Mouse (Mus musculus) megakaryocyte, embryonic 14.5 days (primary cell): Measurements from ENCODE around the gene 1700013G24Rik.

Experiments used
- FLI1 ChIP-seq: IDR thresholded peaks from 2 replicates; pipeline ENCODE4 v1.6.1; 2012; ENCODE audit warnings: low read length, inconsistent platforms, mixed read lengths
- GATA1 ChIP-seq: IDR thresholded peaks from 3 replicates; pipeline ENCODE4 v1.6.1; 2012; ENCODE audit warnings: mixed read lengths, low read length, inconsistent platforms, borderline replicate concordance

DNA sequence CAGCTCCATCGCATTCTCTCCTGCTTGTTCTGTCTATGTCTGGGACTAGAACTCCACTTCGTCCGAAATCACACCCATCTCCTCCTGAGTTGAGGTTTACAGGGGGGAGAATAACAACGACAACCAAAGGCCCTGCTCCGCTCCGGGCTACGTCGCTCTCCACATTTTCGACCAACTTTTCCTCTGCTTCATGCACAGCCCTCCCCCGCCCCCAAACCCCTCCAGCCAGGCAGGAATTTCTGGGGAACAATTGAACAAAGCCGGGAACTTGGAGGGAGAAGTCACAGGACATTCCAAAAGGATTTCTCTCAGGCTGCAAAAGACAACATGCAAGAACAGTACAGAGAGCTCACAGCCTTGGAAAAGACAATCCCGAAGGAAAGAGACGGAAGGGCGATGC lies 7.6 kb downstream of the 1700013G24Rik start:
- TF ChIP-seq GATA1, result no peak
- TF ChIP-seq FLI1, result no peak
